Mouse (Mus musculus): ENCODE measurements around the gene Sipa1l1.

The Sipa1l1 gene

GRCm38 (mm10) chr12:82294906-82295887 lies 126.1 kb downstream of the Sipa1l1 start:
- no peak for DNase-seq (ENCODE audit: low read depth, low spot score)

GRCm38 (mm10) chr12:82296276-82296675 lies 127.2 kb downstream of the Sipa1l1 start:
- DNase-seq (ENCODE audit: low read depth, low spot score), result no peak

GRCm38 (mm10) chr12:82297196-82297595 lies 128.1 kb downstream of the Sipa1l1 start:
- no peak for DNase-seq (ENCODE audit: low read depth, low spot score)

GRCm38 (mm10) chr12:82298662-82299460 lies 129.7 kb downstream of the Sipa1l1 start:
- no peak for DNase-seq (ENCODE audit: low read depth, low spot score)

GRCm38 (mm10) chr12:82304140-82304539 lies 135.0 kb downstream of the Sipa1l1 start:
- no peak for DNase-seq (ENCODE audit: low read depth, low spot score)

- no peak for DNase-seq (ENCODE audit: low read depth, low spot score)
Observed at GRCm38 (mm10) chr12:82306035-82306434, 136.9 kb downstream of the Sipa1l1 start.

- no peak for DNase-seq (ENCODE audit: low read depth, low spot score)
Observed at GRCm38 (mm10) chr12:82311593-82311992, 142.5 kb downstream of the Sipa1l1 start.

GRCm38 (mm10) chr12:82312091-82312820 lies 143.1 kb downstream of the Sipa1l1 start:
- peak; percentile 34 for DNase-seq (ENCODE audit: low read depth, low spot score)

GRCm38 (mm10) chr12:82313091-82313490 lies 144.0 kb downstream of the Sipa1l1 start:
- DNase-seq (ENCODE audit: low read depth, low spot score), result no peak

- no peak for DNase-seq (ENCODE audit: low read depth, low spot score)
Observed at GRCm38 (mm10) chr12:82319436-82320131, 150.5 kb downstream of the Sipa1l1 start.

- DNase-seq (ENCODE audit: low read depth, low spot score), result no peak
Observed at GRCm38 (mm10) chr12:82320204-82320603, 151.1 kb downstream of the Sipa1l1 start.

- DNase-seq (ENCODE audit: low read depth, low spot score), result no peak
Observed at GRCm38 (mm10) chr12:82321397-82321796, 152.3 kb downstream of the Sipa1l1 start.

- no peak for DNase-seq (ENCODE audit: low read depth, low spot score)
Observed at GRCm38 (mm10) chr12:82321855-82322254, 152.7 kb downstream of the Sipa1l1 start.

- DNase-seq (ENCODE audit: low read depth, low spot score), result no peak
Observed at GRCm38 (mm10) chr12:82322759-82323451, 153.8 kb downstream of the Sipa1l1 start.

- DNase-seq (ENCODE audit: low read depth, low spot score), result no peak
Observed at GRCm38 (mm10) chr12:82324621-82325020, 155.5 kb downstream of the Sipa1l1 start.

- DNase-seq (ENCODE audit: low read depth, low spot score), result no peak
Observed at GRCm38 (mm10) chr12:82325502-82325901, 156.4 kb downstream of the Sipa1l1 start.

- no peak for DNase-seq (ENCODE audit: low read depth, low spot score)
Observed at GRCm38 (mm10) chr12:82326438-82326837, 157.3 kb downstream of the Sipa1l1 start.

- no peak for DNase-seq (ENCODE audit: low read depth, low spot score)
Observed at GRCm38 (mm10) chr12:82328112-82328511, 159.0 kb downstream of the Sipa1l1 start.

GRCm38 (mm10) chr12:82332836-82333614 lies 163.9 kb downstream of the Sipa1l1 start:
- no peak for DNase-seq (ENCODE audit: low read depth, low spot score)

- DNase-seq (ENCODE audit: low read depth, low spot score), result no peak
Observed at GRCm38 (mm10) chr12:82333999-82334398, 164.9 kb downstream of the Sipa1l1 start.
